Mouse (Mus musculus): ENCODE measurements around the gene Hist1h2ab.
"Not testable (repeated sequence)": the region's sequence is repeated elsewhere in the genome, so short reads cannot be mapped to it uniquely, and the experiment has no call there.

The Hist1h2ab gene

GRCm38 (mm10) chr13:23755000-23755399, 4.1 kb downstream of the Hist1h2ab start:
- no peak for DNase-seq

GRCm38 (mm10) chr13:23756790-23757189, 5.9 kb downstream of the Hist1h2ab start, which contains the start of gene Hist1h4b:
Hist1h4b (plus strand) TSS chr13:23757013.
- peak; percentile 89 for DNase-seq

- DNase-seq: no peak
These were observed 6.4 kb downstream of the Hist1h2ab start for GRCm38 (mm10) chr13:23757211-23757773.

- DNase-seq: no peak
These were observed 7.0 kb downstream of the Hist1h2ab start for GRCm38 (mm10) chr13:23757921-23758320.

- DNase-seq: no peak
These were observed 8.4 kb downstream of the Hist1h2ab start for GRCm38 (mm10) chr13:23759251-23759771.

- DNase-seq: peak; percentile 15
These were observed 9.0 kb downstream of the Hist1h2ab start for GRCm38 (mm10) chr13:23759916-23760239.

GRCm38 (mm10) chr13:23760240-23760971, 9.5 kb downstream of the Hist1h2ab start:
- no peak for DNase-seq

GRCm38 (mm10) chr13:23760972-23761864, 10.3 kb downstream of the Hist1h2ab start, which contains the start of gene Hist1h4a:
Hist1h4a (minus strand) TSS chr13:23761230.
- peak; percentile 99 for DNase-seq

GRCm38 (mm10) chr13:23761871-23762821, 11.2 kb downstream of the Hist1h2ab start, which contains the start of gene Hist1h3a:
Hist1h3a (minus strand) TSS chr13:23762386.
- peak; percentile 80 for DNase-seq

GRCm38 (mm10) chr13:23763242-23763585, 12.3 kb downstream of the Hist1h2ab start:
- no peak for DNase-seq

- peak; percentile 79 for DNase-seq
These were observed 12.8 kb downstream of the Hist1h2ab start, which contains the start of gene Hist1h1a for GRCm38 (mm10) chr13:23763586-23764323. Hist1h1a (plus strand) TSS chr13:23763666.

- DNase-seq: no peak
These were observed 13.6 kb downstream of the Hist1h2ab start for GRCm38 (mm10) chr13:23764324-23765171.

- no peak for DNase-seq
These were observed 14.2 kb downstream of the Hist1h2ab start for GRCm38 (mm10) chr13:23765172-23765513.

GRCm38 (mm10) chr13:23766772-23767171, 15.8 kb downstream of the Hist1h2ab start:
- DNase-seq: no peak

GRCm38 (mm10) chr13:23768834-23769397, 18.0 kb downstream of the Hist1h2ab start:
- DNase-seq: no peak

- DNase-seq: not testable (repeated sequence)
These were observed 18.7 kb downstream of the Hist1h2ab start, which contains the start of gene Trim38 for GRCm38 (mm10) chr13:23769613-23770012. Trim38 (plus strand) TSS chr13:23769913.

GRCm38 (mm10) chr13:23772561-23773313, 21.8 kb downstream of the Hist1h2ab start:
- DNase-seq: no peak

- no peak for DNase-seq
These were observed 27.4 kb downstream of the Hist1h2ab start for GRCm38 (mm10) chr13:23778339-23778738.

- DNase-seq: no peak
These were observed 28.1 kb downstream of the Hist1h2ab start for GRCm38 (mm10) chr13:23779025-23779424.
